Mouse (Mus musculus): Measurements from ENCODE around the gene Tff1. TPM values are rescaled to one million over a fixed set of nuclear protein-coding genes. Genes with fewer than 3 reads are reported as not detected.

The Tff1 gene
- total RNA-seq (2022) = not detected

- DNase-seq = no peak
Observed at GRCm38 (mm10) chr17:31165127-31165526, at the start of gene Tff1. Tff1 (minus strand) TSS chr17:31165277.

GRCm38 (mm10) chr17:31211881-31212280 lies 46.8 kb upstream of the Tff1 start:
- no peak for DNase-seq

GRCm38 (mm10) chr17:31210299-31210698 lies 45.2 kb upstream of the Tff1 start:
- no peak for DNase-seq

DNA sequence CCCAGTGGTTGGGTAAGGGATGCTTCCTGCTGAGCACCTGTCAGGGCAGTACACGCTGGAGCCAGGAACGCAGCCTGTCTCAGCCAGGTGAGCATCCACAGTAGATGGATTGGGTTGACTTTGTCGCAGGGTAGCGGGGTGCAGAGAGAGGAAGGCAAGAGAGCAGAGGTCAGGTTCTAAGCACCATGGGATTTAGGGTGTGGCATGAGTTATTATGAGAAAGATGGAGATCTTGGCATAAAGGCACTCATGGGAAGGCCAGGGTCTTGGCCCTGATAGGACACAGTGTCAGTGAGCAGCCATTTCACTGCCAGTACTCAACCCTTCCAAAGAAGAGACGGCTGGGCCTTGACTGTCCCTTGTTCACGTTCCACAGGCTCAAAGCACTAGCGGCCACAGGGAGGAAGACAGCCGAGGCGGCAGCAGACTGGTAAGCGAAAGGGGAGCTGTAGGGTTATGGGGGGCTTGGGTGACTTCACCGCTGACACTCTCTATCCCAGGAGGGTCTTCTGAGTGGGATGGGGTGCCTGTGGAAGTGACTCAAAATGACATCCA lies 44.4 kb upstream of the Tff1 start:
- DNase-seq = no peak

DNA sequence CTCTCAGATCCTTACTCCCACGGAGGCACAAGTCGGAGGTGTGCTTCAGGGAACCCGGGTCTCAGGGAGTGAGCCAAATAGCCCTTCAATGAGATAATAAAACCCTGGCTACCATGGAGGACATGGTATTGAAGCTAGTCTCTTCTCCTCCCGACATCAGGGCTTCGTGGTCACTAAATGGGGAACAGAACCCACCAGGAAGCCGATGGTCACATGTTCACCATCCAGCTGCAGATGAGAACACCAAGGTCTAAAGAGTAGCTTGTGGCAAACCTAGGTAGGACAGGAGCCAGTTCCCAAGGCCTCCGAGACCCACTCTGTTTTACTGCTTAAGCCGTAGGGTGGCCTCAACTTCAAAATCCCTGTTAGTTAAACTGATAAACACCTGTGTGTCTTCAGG lies 43.6 kb upstream of the Tff1 start:
- DNase-seq = no peak

- no peak for DNase-seq
Observed at GRCm38 (mm10) chr17:31207771-31208334, 42.8 kb upstream of the Tff1 start, which contains the start of gene Ubash3a. Ubash3a (plus strand) TSS chr17:31207873.

DNA sequence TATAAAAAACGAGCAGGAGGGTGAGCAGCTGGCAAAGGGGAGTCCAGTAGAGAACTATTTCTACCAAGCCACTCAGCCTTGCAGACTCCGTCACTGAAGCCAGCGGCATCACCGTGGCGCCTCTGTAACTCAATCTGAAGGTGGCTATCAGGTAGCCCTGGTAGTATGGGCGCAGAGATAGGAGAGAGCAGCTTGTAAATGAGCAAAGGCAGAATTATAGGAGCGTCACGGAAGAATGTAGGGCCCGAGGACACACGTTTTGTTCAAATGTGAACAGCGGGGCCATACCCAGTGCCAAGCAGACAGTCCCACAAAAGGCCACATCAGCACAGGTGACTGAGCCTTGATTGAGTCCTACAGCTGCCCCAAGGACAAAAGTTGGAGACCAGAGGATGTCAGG lies 33.8 kb upstream of the Tff1 start, which contains the start of gene Tmprss3:
Tmprss3 (minus strand) TSS at position 101 of the 400 bp plus-strand sequence.
- no peak for DNase-seq

DNA sequence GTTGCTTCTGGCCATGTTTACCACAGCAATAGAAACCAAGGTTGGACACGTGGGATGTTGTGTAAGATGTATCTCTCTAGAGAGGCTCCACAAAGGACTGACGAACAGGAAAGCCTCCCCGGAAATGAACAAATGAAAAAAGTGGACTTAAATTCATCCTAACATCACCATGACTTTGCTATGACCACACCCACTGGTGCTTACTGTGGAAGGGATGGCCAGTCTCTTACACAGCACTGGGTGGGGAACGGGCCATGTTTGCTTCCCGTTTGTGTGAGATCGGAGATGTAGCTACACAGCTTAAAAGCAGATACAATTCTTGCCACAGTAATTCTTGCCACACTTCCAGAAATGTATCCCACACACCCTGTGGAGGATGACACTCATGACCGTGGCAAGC lies 31.2 kb upstream of the Tff1 start:
- DNase-seq = no peak

- DNase-seq = no peak
Observed at GRCm38 (mm10) chr17:31195207-31195606, 30.1 kb upstream of the Tff1 start.

- no peak for DNase-seq
Observed at GRCm38 (mm10) chr17:31193360-31193759, 28.3 kb upstream of the Tff1 start.

DNA sequence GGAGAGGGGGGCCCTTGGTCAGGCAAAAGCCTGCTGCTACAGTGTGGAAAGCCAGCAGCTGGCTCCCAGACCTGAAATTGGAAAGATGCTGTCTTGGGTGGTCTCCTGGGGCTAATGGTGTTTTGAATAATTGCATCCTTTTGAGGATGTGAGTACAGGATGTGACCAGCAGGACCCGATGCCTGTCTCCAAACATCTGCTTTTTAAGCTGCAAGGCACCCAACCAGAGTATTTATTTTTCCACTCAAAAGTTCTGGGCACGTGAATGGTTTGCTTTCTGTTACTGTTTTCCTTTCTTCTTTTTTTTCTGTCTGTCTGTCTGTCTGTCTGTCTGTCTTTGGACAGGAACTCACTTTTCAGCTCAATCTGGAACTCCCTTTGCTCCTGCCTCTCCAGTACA lies 27.6 kb upstream of the Tff1 start:
- no peak for DNase-seq

DNA sequence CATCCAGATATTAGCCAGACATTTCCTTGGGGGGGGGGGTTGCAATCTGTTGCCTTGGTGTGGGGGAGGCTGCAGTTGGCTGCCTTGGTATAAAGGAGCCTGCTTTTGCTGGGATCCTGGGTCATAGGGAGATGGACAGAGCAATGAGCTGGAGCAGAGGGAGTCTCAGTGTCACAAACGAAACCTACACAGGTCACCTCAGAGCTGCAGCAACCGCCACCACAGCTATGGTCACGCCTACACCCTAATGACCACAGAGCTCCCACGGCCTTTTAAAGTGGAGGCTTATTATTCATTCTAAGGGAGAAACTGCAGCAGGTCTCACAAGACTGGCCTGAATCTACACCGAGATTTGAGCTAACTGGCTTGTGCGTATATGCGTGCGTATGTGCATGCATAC lies 26.7 kb upstream of the Tff1 start:
- DNase-seq = no peak

GRCm38 (mm10) chr17:31187370-31187769 lies 22.3 kb upstream of the Tff1 start:
- peak; percentile 35 for DNase-seq

- no peak for DNase-seq
Observed at GRCm38 (mm10) chr17:31184269-31184990, 19.4 kb upstream of the Tff1 start.

DNA sequence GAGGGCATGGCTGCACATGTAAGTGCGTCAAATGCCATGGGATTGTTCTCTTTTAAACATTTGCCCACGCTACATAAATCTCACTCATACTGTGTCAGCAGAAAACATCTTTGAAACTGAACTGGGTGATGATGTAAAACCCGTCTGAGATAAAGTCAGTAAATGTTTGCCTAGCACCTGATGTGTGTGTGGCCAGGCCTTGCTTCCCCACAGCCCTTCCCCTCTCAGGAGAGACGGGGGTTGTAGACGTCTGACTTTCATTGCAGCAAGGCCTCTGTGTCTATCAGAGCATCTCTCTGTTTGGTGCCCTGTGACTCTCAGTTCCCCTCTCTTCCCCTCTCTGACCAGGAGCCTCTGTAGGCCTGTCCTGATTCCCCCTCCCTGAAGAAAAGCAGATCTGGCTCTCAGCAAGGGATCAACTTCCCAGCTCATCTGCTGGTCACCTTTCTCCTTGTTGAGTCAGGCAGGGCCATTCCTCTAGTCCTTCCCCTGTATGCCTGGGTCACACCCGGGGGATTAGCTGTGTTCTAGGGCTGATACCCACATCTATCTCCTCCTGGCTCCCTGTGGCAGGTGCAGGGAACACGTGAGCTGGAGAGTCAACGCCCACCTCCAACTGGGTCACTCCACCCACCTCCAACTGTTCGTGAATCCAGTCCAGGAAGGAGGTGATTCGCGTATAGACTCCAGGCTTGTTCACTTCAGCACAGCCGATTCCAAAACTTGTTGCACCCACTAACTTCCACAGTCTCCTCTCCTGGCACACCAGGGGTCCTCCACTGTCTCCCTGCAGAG lies 18.3 kb upstream of the Tff1 start:
- no peak for DNase-seq

- DNase-seq = no peak
Observed at GRCm38 (mm10) chr17:31181490-31181889, 16.4 kb upstream of the Tff1 start.

GRCm38 (mm10) chr17:31176321-31176720 lies 11.2 kb upstream of the Tff1 start:
- no peak for DNase-seq

DNA sequence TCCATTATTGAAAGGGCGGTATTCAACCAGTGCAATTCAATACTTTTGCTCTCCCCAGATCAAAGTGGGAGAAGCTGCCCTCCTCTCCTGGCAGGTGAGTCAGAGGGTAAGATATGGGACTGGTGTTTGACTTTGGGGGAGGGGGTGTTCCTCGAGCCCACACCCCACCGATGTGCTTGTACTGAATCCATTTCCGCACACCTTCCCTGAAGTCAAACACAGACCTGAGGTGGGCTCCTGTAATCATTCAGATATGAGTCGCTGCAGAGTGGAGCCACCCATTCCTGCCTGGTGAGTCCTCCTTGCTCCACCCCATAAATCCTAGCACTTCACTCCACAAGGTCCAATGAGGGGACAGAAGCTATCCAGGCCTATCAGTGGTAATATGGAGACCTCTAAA lies 4.7 kb upstream of the Tff1 start:
- no peak for DNase-seq

GRCm38 (mm10) chr17:31163821-31164220 lies 1.3 kb downstream of the Tff1 start:
- no peak for DNase-seq

- DNase-seq = no peak
Observed at GRCm38 (mm10) chr17:31162607-31163006, 2.5 kb downstream of the Tff1 start.

DNA sequence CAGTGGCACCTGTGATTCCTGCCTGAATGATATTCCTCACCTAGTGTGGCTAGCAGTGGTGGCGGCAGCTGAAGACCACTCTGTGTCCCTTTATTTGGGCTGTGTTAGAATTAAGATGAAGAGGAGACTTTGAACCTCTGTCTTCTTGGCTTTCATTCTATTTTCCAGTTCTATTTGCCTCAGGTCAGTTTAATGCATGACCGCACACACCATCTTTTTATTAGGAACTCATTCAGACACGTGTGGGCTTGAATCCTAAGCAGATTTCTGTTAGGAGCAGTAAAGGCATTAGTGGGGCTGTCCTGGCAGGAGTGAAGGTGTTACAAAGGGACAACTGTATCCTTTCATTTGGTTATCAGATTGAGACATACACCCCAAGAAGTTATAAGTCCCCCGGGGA lies 4.8 kb downstream of the Tff1 start:
- no peak for DNase-seq

DNA sequence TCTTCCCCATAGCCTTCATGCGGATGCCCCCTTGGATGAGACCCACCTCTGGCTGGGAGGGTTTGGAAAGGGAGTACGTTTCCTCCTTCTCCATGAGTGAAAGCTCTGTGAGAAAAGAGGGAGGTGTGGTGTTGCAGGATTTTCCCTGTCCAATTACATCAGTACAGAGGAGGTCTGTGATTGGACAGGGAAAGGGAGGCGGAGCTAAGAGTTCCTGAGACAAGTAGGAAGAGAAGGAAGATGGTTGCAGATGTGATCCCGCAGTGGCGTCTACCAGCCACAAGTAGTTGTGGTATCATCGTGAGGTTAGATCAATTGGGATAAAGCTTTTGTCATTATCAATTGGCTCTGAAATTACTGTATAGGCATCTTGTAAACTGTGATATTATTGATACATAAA lies 7.2 kb downstream of the Tff1 start:
- no peak for DNase-seq

DNA sequence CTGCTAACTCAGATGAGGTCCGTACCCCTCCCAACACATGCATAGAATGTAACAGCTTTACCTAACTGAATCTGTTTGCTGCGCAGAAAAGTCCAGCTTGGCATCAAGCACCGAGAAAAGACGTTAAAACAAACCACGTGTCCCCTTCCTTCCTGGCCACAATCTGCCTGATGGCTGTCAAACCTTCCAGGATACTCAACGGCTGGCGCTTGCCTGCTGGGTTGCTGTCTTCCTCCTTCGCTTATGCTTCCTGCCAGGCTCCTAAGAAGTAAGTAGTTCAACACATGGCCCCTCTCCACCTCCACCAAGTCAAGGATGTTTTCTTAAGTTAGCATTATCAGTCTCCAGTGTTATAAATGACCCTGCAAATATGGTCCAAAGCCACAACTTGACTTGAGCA lies 11.3 kb downstream of the Tff1 start:
- DNase-seq = no peak
